Mouse (Mus musculus) ES-E14 (cell line): ENCODE data around the gene Elane. TPM values are rescaled to one million over a fixed set of nuclear protein-coding genes. Genes with fewer than 3 reads are reported as not detected.

Source experiments
- DNase-seq: peaks from one replicate; pipeline ENCODE4 v3.0.0-alpha.2; 2013; ENCODE audit warnings: low read depth, low spot score
- H3K27ac ChIP-seq: 2 replicates; pipeline ENCODE4 v1.5.1; 2012; ENCODE audit warnings: low read depth, mild to moderate bottlenecking, low read length, moderate library complexity, mixed read lengths; ENCODE audit not compliant: poor library complexity, insufficient read depth, severe bottlenecking
- H3K36me3 ChIP-seq: 2 replicates; pipeline ENCODE4 v1.6.1; 2012; ENCODE audit warnings: mild to moderate bottlenecking, low read length, moderate library complexity, mixed read lengths; ENCODE audit not compliant: control insufficient read depth, poor library complexity, insufficient read depth, severe bottlenecking
- H3K4me1 ChIP-seq, 2 experiments: fragments of 150-350 bp in 1 of 2; sonication (generic) in 1 of 2; 2 replicates each; pipeline ENCODE4 v1.6.1; 2012; ENCODE audit warnings: low read length in 2 of 2, mild to moderate bottlenecking in 1 of 2, mixed read lengths in 1 of 2; ENCODE audit not compliant: control insufficient read depth in 2 of 2, insufficient read depth in 2 of 2, poor library complexity in 1 of 2
- H3K4me3 ChIP-seq, 2 experiments: fragments of 150-350 bp in 1 of 2; sonication (generic) in 1 of 2; 2 replicates each; pipeline ENCODE4 v1.5.1; 2012; ENCODE audit warnings: low read length in 2 of 2, low read depth in 1 of 2, mild to moderate bottlenecking in 1 of 2, mixed read lengths in 1 of 2; ENCODE audit not compliant: insufficient read depth in 1 of 2, poor library complexity in 1 of 2, severe bottlenecking in 1 of 2
- H3K9ac ChIP-seq: 2 replicates; pipeline ENCODE4 v1.6.1; 2012; ENCODE audit warnings: low read depth, mild to moderate bottlenecking, low read length, mixed read lengths; ENCODE audit not compliant: poor library complexity, insufficient read depth, severe bottlenecking
- H3K9me3 ChIP-seq: fragments of 150-350 bp; sonication (generic); 2 replicates; pipeline ENCODE4 v1.6.1; 2012; ENCODE audit warnings: low read depth, mild to moderate bottlenecking, low read length; ENCODE audit not compliant: control insufficient read depth, insufficient read depth
- CHD2 ChIP-seq: IDR thresholded peaks from 2 replicates; pipeline ENCODE4 v1.6.1; 2014; ENCODE audit warnings: mild to moderate bottlenecking, low read depth, low read length, inconsistent platforms
- HCFC1 ChIP-seq: IDR thresholded peaks from 2 replicates; pipeline ENCODE4 v1.6.1; 2012; ENCODE audit warnings: low read length, inconsistent platforms, borderline replicate concordance; ENCODE audit not compliant: insufficient read depth
- MAFK ChIP-seq: IDR thresholded peaks from 2 replicates; pipeline ENCODE4 v1.6.1; 2014; ENCODE audit warnings: mild to moderate bottlenecking, low read depth, low read length, inconsistent platforms; ENCODE audit not compliant: insufficient read depth
- ZC3H11A ChIP-seq: IDR thresholded peaks from 2 replicates; pipeline ENCODE4 v1.6.1; 2012; ENCODE audit warnings: low read depth, mild to moderate bottlenecking, inconsistent platforms, low read length, borderline replicate concordance
- ZNF384 ChIP-seq: IDR thresholded peaks from 2 replicates; pipeline ENCODE4 v1.6.1; 2012; ENCODE audit warnings: low read depth, low read length, inconsistent platforms
- in situ Hi-C, 2 experiments: fragments of 600-800 bp; cut with MboI; formaldehyde crosslinking; loops; one replicate each; pipeline ENCODE4 v1.15.1; 2025; ENCODE audit warnings: low sequenced_read_pairs in 2 of 2, inconsistent platforms in 1 of 2; ENCODE audit not compliant: unreplicated experiment in 2 of 2
- total RNA-seq: library from RNA; depleted of rRNA; stranded (reverse); fragments of 300-350 nt; gene quantifications from 2 replicates; pipeline ENCODE4 v1.2.3, GENCODE M21; 2012

Gene Elane
- total RNA-seq, 1 experiment: not detected

DNA sequence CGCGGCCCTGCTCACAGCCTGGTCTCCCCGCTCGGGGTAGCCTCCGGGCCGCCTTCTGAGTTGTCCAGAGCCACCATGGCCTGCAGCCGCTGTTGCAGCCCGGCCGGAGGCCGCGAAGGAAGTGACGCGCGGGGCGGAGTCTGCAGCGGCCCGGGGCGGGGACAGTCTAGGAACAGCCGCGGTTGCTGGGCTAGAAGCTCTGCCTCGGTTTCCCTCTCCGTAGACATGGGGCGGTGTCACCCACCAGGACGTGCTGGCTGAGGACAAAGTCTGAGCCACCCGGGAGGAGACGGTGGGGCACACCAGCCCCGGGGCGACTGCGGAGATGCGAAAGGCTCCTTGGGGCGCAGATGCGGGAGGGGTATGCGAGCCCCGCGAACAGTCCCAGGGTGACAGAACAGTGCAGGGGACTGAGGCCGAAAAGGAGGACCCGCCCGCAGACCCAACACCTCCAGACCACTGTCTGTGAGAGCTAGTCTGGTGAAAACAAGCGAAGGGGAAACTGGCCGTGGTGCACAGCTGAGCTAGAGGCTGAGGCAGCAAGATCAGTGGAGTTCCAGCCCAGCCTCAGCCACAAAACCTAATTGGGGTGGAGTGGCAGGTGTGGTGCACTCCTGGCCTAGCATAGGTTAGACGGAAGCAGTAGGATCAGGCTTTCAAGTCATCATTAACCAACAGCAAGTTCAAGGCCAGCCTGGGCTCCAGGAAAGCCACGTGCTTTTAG is 30.9 kb downstream of the Elane start, which contains the start of gene Kiss1r:
Kiss1r (plus strand) TSS at position 164 of the 724 bp plus-strand sequence.
- Histone ChIP-seq H3K9ac (peak within 1 kb of the TSS; percentile 83), H3K4me3 (peak within 1 kb of the TSS; percentile 72), H3K36me3 (no peaks in the 10 kb centered on the region; the same call in 1 of the 2 replicates), H3K4me1 (peaks cover 3 to 24% of the 10 kb centered on the region in 2 experiments; a peak in 2 of 4 replicates), H3K27ac (no peak within 1 kb of the TSS), H3K9me3 (no peaks in the 10 kb centered on the region)
- no peak for DNase-seq
- in situ Hi-C loops: no loop called here
- TF ChIP-seq ZNF384 (no peak), HCFC1 (no peak), MAFK (no peak), CHD2 (no peak), ZC3H11A (no peak)

DNA sequence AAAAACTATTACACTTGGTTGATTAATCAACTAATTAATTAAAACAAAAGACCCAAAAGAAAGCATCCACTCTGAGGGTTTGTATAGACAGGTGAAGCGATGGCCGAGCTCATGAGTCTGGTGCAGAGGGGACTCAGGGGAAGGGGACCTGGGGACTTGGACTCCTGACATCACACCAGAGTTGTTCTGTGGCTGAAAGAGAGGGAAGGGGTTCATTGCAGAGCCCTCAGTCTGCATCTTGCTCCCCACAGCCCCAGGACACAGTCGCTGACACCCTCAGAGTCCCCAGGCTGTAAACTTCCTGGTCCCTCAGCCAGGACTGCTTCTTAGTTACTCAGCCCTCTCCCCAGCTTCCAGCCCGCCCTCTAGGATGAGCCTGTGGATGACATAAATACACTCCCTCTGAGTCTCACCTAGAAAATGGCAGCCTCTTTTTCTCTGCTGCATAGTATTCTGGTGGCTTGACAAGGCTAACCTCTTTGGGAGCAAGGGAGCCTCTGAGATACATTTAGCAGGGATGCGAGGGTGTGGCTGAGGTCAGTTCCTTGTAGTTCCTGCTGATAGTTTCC is 31.6 kb downstream of the Elane start:
- Histone ChIP-seq H3K36me3 (no peaks in the 10 kb centered on the region), H3K4me3 (no peak overlapping the region), H3K4me1 (peaks cover 3 to 21% of the 10 kb centered on the region in 2 experiments; a peak in 2 of 4 replicates), H3K9ac (no peak overlapping the region), H3K27ac (no peak overlapping the region), H3K9me3 (no peaks in the 10 kb centered on the region)
- in situ Hi-C loops: no loop called here
- DNase-seq: no peak
- TF ChIP-seq HCFC1: no peak
- no peak for TF ChIP-seq ZNF384
- TF ChIP-seq MAFK: no peak
- no peak for TF ChIP-seq ZC3H11A
- TF ChIP-seq CHD2: no peak

DNA sequence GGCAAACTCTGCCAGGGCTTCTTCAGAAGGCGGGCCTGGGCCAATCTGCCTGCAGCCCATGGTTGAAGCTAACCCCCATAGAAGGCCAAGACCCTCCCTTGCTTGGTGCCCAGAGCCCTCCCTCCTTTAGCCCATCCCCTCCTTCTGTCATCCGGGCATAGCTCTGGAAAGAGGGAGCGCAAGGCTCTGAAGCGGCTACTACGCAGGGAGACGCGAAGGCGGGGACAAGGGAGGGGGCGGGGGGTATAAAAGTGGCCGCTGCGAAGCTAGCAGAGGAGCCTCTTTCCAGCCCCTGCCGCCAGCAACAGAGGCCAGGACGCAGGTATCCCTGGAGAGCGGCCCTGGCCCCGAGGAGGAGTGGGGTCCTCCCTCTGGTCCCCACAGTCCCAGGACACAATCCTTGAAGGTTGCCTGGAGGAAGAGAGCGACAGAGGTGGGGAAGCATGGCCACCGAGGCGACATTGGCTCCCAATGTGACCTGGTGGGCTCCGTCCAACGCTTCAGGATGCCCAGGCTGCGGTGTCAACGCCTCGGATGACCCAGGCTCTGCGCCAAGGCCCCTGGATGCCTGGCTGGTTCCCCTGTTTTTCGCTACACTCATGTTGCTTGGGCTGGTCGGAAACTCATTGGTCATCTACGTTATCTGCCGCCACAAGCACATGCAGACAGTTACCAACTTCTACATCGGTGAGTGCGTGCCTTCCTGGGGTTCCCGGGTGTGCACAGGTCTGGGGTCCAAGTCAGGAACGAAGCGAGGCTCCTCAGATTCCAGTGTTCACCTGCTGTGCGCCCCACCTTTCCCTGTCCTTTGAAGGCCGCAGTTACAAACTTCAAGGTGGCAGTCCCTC is 32.4 kb downstream of the Elane start:
- DNase-seq: no peak
- Histone ChIP-seq H3K4me3 (peak overlapping the region in 1 of 2 experiments; percentile 13; a peak in 1 of 4 replicates), H3K9me3 (no peaks in the 10 kb centered on the region), H3K27ac (no peak overlapping the region), H3K9ac (no peak overlapping the region), H3K36me3 (no peaks in the 10 kb centered on the region), H3K4me1 (peaks cover 3 to 21% of the 10 kb centered on the region in 2 experiments; a peak in 2 of 4 replicates)
- in situ Hi-C loops: no loop called here
- TF ChIP-seq ZC3H11A (no peak), ZNF384 (no peak)

DNA sequence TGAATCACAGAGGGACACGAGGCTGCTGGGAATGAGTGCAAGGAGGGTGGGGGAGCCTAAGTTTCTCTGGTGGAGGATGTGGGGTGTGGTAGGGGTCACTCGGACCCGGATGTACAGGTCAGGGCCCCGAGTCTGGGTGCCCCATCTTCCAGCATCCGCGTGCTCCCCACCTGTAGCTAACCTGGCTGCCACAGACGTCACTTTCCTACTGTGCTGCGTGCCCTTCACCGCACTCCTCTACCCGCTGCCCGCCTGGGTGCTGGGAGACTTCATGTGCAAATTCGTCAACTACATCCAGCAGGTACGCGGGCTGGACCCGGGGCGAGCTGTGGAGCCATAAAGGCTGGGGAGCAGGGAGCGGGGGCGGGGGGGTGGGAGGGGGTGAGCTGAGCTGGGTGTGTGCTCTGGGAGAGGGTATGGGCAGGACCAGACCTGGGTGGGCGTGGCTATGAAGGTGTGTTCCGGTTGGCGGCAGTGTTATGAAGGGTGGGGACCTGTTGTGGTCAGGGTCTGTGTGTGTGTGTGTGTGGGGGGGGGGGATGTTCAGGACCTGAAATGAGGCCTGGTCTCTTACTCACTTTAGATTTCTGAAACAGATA is 33.3 kb downstream of the Elane start:
- H3K36me3 ChIP-seq: no peaks in the 10 kb centered on the region
- in situ Hi-C loops: no loop called here
- no peak for DNase-seq
- peaks cover 3 to 21% of the 10 kb centered on the region in 2 experiments; a peak in 2 of 4 replicates for H3K4me1 ChIP-seq
- peak overlapping the region in 1 of 2 experiments; percentile 61; a peak in 1 of 4 replicates for H3K4me3 ChIP-seq
- no peak overlapping the region; the same call in 1 of the 2 replicates for H3K9ac ChIP-seq
- H3K27ac ChIP-seq: no peak overlapping the region
- H3K9me3 ChIP-seq: no peaks in the 10 kb centered on the region
- TF ChIP-seq ZC3H11A: no peak
